Mouse (Mus musculus) bone marrow macrophage, adult 2 months (primary cell): ENCODE measurements around the gene Fbxw4. TPM values are rescaled to one million over a fixed set of nuclear protein-coding genes. Genes with fewer than 3 reads are reported as not detected.
A peak's percentile ranks its signal among the peaks of the same experiment; 100 is the strongest.

Experiments
- H3K27ac ChIP-seq: 2 replicates; pipeline ENCODE4 v1.5.1; 2012; ENCODE audit warnings: low read depth, low read length; ENCODE audit not compliant: insufficient read depth
- H3K4me1 ChIP-seq: 2 replicates; pipeline ENCODE4 v1.6.1; 2012; ENCODE audit warnings: low read length; ENCODE audit not compliant: control insufficient read depth, insufficient read depth
- H3K4me3 ChIP-seq: 2 replicates; pipeline ENCODE4 v1.5.1; 2012; ENCODE audit warnings: mild to moderate bottlenecking, low read length, moderate library complexity; ENCODE audit not compliant: insufficient read depth
- CTCF ChIP-seq: IDR thresholded peaks from 2 replicates; pipeline ENCODE4 v1.5.1; 2012; ENCODE audit warnings: low read depth, mild to moderate bottlenecking, low read length, moderate library complexity
- POLR2A ChIP-seq: IDR thresholded peaks from 2 replicates; pipeline ENCODE4 v1.6.1; 2012; ENCODE audit warnings: mild to moderate bottlenecking, low read depth, low read length, borderline replicate concordance
- polyA plus RNA-seq: library from polyadenylated mRNA; stranded (reverse); fragments of >200 nt; gene quantifications from 2 replicates; pipeline ENCODE4 v1.2.4, GENCODE M21; 2012; ENCODE audit not compliant: missing spikeins, insufficient read depth, insufficient read length

Fbxw4 gene
- polyA plus RNA-seq, 1 experiment = 50.3 TPM

DNA sequence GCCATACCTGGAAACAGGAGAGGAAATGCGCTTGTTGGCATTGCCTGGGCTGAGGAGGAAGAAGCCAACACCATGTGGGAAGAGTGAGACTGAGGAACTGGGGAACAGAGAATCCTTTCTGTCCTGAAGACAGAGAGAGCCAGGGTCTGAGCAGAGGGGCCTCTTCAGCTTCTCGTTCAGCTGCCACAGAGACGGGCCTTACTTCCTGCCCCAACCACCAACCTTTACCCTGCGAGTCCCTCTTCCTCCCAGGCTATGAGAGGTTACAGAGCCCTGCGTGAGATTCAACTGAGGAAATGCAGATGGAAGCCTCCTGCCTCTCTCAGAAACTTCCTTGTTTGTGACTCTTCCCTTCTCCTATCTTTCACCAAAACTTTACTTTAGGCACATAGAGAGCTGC lies 29.2 kb downstream of the Fbxw4 start:
- TF ChIP-seq POLR2A (no peak), CTCF (no peak)
- H3K27ac ChIP-seq = peak overlapping the region; percentile 23
- no peak overlapping the region for H3K4me3 ChIP-seq
- peaks cover 12% of the 10 kb centered on the region for H3K4me1 ChIP-seq

DNA sequence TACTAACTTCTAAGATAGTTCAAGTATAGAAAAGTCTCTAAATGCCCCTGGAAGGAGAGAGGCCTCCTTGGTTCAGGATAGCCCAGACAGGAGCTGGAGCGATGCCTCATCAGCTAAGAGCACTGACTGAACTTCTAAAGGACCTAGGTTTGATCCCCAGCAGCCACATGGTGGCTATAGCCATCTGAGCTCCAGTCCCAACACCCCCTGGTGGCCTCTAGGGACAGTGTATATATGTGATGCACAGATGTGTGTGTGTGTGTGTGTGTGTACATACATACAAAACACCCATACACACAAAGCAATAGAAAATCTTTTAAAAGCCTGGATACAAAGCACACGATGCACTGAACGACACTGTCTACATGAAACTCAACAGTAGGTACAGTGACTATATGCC lies 30.9 kb downstream of the Fbxw4 start:
- H3K27ac ChIP-seq = no peak overlapping the region
- TF ChIP-seq POLR2A (no peak), CTCF (peak; percentile 26; the same call in 1 of the 2 replicates)
- H3K4me1 ChIP-seq = peaks cover 13% of the 10 kb centered on the region
- H3K4me3 ChIP-seq = no peak overlapping the region

DNA sequence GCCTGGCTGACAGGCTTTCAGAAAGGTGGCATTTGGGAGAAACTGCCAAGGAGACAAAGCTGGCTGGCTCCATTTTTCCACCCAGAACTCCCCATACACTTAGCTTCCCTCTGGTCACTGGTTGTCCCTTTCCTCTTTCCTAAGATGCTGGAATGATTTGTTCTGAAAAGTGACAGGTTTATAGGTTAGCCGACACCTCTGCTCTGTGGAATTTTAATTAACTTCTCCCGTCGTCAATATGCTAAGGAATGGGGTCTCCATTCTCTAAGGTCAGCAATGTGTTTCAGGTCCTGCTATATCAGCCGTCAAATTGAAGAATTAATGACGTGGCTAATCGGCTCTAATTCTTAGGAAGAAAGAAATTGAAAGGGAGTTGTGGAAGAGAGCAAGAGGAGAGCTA lies 31.5 kb downstream of the Fbxw4 start:
- no peak overlapping the region for H3K27ac ChIP-seq
- peaks cover 18% of the 10 kb centered on the region for H3K4me1 ChIP-seq
- no peak overlapping the region for H3K4me3 ChIP-seq
- no peak for TF ChIP-seq CTCF
- TF ChIP-seq POLR2A = no peak

DNA sequence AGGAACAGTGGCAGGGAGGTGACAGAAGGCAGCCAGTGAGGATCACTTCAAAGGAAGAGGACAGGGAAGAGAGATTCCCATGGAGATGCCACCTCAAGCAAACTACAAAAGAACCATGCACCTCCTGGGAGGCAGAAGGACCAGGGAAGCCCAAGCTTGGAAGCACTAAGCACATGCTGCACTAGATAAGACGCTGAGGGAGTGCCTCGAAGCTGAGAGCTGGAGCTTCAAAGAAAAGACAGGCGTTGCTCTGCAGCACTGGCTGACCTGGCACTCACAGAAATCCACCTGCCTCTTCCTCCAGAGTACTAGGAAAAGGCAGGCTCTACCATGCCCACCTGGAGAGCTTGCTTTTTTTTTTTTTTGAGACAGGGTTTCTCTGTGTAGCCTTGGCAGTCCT lies 33.1 kb downstream of the Fbxw4 start:
- peaks cover 20% of the 10 kb centered on the region for H3K4me1 ChIP-seq
- TF ChIP-seq POLR2A (no peak), CTCF (no peak)
- no peak overlapping the region for H3K27ac ChIP-seq
- no peak overlapping the region for H3K4me3 ChIP-seq

DNA sequence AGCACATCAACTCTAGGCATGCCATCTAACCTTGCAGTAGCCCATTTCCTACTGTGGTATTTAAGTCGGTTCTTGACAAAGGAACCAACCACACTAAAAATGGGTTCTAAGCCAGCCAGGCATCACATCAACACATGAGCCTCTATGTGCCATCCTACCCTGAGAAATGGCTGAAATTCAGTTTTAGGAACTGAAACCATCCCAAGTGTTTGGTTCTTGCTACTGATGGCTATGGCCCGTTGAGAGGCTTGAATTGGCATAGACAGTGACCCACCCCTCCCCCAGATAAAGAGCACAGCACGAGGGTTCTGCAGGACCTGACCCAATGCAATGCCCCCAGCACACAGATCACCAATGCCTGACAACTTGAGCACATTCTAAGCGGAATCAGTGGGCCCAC lies 36.4 kb downstream of the Fbxw4 start:
- Histone ChIP-seq H3K4me3 (no peak overlapping the region), H3K4me1 (peaks cover 8% of the 10 kb centered on the region), H3K27ac (no peak overlapping the region)
- TF ChIP-seq POLR2A (no peak), CTCF (no peak)

DNA sequence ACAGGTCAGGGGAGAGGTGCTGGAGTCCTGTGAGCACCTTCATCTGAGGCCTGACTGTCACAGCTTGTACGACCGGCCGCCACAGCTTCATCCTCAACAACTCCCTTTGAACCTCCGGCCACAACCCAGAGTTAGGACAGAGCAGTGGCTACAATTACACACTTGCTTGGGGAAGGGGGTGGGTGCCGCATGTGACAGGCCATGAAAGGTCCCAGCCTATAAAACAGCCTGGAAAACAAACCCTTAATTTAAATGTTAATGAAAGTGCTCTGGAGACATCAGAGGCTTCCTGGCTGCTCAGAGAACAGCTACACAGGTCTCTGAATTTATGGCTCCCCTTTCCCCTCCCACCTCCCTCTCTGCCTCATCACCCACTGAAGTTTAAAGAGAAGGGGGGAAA lies 38.0 kb downstream of the Fbxw4 start:
- TF ChIP-seq POLR2A (no peak), CTCF (no peak)
- H3K4me1 ChIP-seq = peaks cover 8% of the 10 kb centered on the region
- no peak overlapping the region for H3K27ac ChIP-seq
- H3K4me3 ChIP-seq = no peak overlapping the region

DNA sequence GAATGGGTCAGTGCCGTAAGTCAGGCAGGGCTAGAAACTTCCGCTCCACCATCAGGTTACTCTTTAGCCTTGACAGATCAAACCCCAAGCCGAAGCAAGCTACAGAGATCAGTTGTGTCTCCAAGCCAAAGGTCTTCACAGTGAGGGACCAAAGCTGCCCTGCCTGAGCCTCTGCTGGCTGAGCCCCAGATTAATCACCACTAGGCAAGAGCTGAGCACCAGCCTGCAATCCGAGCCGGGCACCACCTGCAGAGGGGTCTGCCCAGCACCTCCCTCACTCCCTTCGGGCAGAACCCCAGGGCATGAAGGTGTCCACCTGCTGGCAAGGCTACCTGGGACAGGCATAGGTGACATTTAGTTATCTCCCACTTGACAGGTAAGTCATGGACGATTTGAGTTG lies 39.1 kb downstream of the Fbxw4 start:
- Histone ChIP-seq H3K4me1 (peaks cover 8% of the 10 kb centered on the region), H3K27ac (no peak overlapping the region), H3K4me3 (no peak overlapping the region)
- TF ChIP-seq POLR2A (no peak), CTCF (no peak)

DNA sequence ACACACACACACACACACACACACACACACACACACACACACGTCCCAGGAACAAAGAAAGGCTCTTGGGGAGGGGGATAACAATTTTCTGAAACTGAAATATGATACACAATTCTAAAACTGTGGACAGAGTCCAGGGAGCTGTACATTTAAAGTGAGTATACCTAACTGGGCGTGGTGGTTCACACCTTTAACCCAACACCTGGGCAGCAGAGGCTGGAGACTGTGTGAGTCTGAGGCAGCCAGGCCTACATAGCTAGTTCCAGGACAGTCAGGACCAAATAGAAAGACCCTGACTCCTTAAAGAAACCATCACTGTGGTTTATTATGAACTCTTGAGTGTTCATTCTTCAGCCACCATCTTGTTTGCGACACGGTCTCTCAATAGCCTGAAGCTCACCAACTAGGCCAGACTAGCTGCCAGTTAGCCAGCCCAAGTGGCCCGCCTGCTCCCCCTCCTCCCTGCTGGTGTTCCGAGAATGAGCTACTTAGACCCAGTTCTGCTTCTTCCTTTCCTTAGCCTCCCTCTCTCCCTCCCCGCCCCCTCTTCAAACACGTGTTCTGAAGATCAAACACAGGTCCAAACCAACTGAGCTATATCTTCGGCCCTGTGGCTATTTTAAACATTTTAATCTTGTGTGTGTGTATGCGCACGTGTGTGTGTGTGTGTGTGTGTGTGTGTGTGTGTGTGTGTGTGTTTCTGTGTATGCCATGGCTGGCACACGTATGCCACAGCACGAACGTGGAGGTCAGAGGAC lies 40.2 kb downstream of the Fbxw4 start:
- Histone ChIP-seq H3K4me1 (peaks cover 8% of the 10 kb centered on the region), H3K27ac (no peak overlapping the region), H3K4me3 (no peak overlapping the region)
- no peak for TF ChIP-seq CTCF
- TF ChIP-seq POLR2A = no peak

DNA sequence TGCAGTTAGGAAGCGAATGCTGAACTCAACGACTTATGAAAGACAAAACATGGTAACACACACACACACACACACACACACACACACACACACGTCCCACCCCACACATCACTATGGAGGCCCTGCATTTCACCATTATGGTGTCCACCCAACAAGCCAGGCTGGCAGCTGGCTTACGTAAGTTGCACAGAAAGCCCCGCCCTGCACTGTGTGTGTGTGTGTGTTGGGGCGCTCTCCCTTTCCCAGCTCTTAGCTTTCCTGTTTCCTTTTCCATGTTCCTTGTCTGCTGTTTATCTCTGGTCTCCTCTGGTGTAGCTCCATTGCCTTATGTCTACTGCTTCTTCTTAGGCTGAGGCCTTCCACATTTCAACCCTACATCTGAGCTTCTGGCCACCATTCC lies 41.9 kb downstream of the Fbxw4 start:
- H3K4me1 ChIP-seq = no peaks in the 10 kb centered on the region

DNA sequence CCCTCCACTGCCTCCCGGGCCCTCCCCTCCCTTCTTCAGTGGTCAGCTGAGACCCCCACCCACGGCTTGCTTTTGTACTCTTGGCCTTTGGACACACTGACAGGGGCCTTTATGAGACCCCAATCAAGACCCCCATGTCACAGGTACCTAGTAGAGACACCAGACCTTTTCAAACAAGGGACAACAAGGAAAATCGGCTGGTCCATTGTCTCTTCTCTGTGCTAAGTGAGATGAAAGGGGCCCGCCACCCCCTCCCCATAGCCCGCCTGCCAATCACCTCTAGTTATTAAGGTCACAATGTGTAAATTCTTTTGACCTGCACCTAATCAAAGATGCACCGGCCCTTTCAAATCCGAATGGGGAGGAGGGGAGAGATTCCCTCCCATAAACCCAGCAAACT lies 43.4 kb downstream of the Fbxw4 start:
- Histone ChIP-seq H3K4me3 (no peak overlapping the region), H3K4me1 (no peaks in the 10 kb centered on the region), H3K27ac (no peak overlapping the region)
- TF ChIP-seq POLR2A (no peak), CTCF (no peak)

More for the DNA sequence above, 41.9 kb downstream of the Fbxw4 start:
- TF ChIP-seq CTCF = no peak
- no peak for TF ChIP-seq POLR2A
- Histone ChIP-seq H3K27ac (no peak overlapping the region), H3K4me3 (no peak overlapping the region)

DNA sequence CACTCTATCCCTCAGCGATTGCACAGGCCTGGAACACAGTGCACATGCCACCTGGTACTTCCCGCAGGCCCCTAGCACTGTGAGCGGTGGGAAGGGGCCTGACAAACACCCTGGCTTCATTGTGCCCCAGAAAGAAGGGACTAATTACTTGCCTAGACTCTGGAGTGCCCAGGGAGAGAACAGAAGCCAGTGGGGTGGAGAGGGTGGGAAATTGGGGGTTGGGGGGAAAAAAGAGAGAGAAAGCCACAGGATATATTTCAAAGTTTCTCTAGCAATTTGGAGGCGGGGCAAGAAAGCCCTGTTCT lies 43.9 kb downstream of the Fbxw4 start:
- no peak overlapping the region for H3K27ac ChIP-seq
- TF ChIP-seq CTCF = no peak
- no peak for TF ChIP-seq POLR2A
- no peaks in the 10 kb centered on the region for H3K4me1 ChIP-seq
- no peak overlapping the region for H3K4me3 ChIP-seq
